Comparison of ENCODE assay signal across 20 mouse cellular contexts in genomic region chr15:25322601-25323000, GRCm38 (mm10).
"Had no signal": no experiment of that assay in that cellular context is flagged by ENCODE, and none has a peak within 500 bp of the region (broad histone marks: within the 10 kb centered on the region; RNA-seq: fewer than 3 reads in every experiment).

No protein-coding gene starts in this region.

- H3K27ac ChIP-seq: limb, embryonic 15.5 days; liver, embryonic 14.5 days; neural tube, embryonic 12.5 days; neural tube, embryonic 15.5 days; stomach, embryonic 15.5 days had no signal

- H3K9ac ChIP-seq: limb, embryonic 15.5 days; liver, embryonic 14.5 days; liver, postnatal 0 days; lung, embryonic 14.5 days; neural tube, embryonic 12.5 days; neural tube, embryonic 15.5 days; stomach, embryonic 15.5 days had no signal

- H3K4me2 ChIP-seq: limb, embryonic 15.5 days; liver, embryonic 11.5 days; lung, embryonic 14.5 days; midbrain, embryonic 11.5 days; neural tube, embryonic 12.5 days; neural tube, embryonic 15.5 days; stomach, embryonic 15.5 days had no signal

- H3K9me3 ChIP-seq: limb, embryonic 15.5 days; neural tube, embryonic 12.5 days; neural tube, embryonic 15.5 days; stomach, embryonic 15.5 days had no signal

- H3K4me1 ChIP-seq: limb, embryonic 15.5 days; megakaryocyte, embryonic 14.5 days; neural tube, embryonic 12.5 days; neural tube, embryonic 15.5 days; stomach, embryonic 15.5 days had no signal

- H3K36me3 ChIP-seq: limb, embryonic 15.5 days; neural tube, embryonic 12.5 days; neural tube, embryonic 15.5 days; stomach, embryonic 15.5 days had no signal

- H3K4me3 ChIP-seq: limb, embryonic 15.5 days; megakaryocyte, embryonic 14.5 days; neural tube, embryonic 12.5 days; neural tube, embryonic 15.5 days; stomach, embryonic 15.5 days had no signal

- H3K27me3 ChIP-seq: limb, embryonic 15.5 days; megakaryocyte, embryonic 14.5 days; neural tube, embryonic 12.5 days; neural tube, embryonic 15.5 days; stomach, embryonic 15.5 days had no signal

- DNase-seq: kidney, adult 18-20 months; kidney, adult 9 months; kidney, postnatal 36 days; liver, postnatal 0 days; midbrain, embryonic 14.5 days; right cerebral cortex, adult 18-20 months; right cerebral cortex, postnatal 14 days; right cerebral cortex, postnatal 4 days; thymus, postnatal 36 days had no signal

- ATAC-seq: intestine, embryonic 16.5 days; liver, postnatal 0 days; lung, postnatal 0 days had no signal
